Mouse (Mus musculus) embryonic facial prominence, embryonic 12.5 days (tissue): ENCODE measurements at regions not wholly inside any gene's neighbourhood (a gene's known extent, or its start where the extent isn't known, plus 50 kb on each side); places are given as distances from the start of the nearest gene placed in this dataset.
"Not testable (repeated sequence)": the region's sequence is repeated elsewhere in the genome, so short reads cannot be mapped to it uniquely, and the experiment has no call there.

Experiments
- ATAC-seq: fragments of 200-750 bp; cut with Nextera tagmentation; 2 replicates; pipeline ENCODE4 v1.8.0; 2017; ENCODE audit not compliant: insufficient number of reproducible peaks, insufficient read depth, low FRiP score, low TSS enrichment
- H3K27ac ChIP-seq: fragments of 300-500 bp; sonication (generic); 2 replicates; pipeline ENCODE4 v1.5.1; 2016; ENCODE audit warnings: mild to moderate bottlenecking
- H3K27me3 ChIP-seq: fragments of 300-500 bp; sonication (generic); 2 replicates; pipeline ENCODE4 v1.6.1; 2016; ENCODE audit warnings: mild to moderate bottlenecking, moderate library complexity
- H3K36me3 ChIP-seq: fragments of 300-500 bp; sonication (generic); 2 replicates; pipeline ENCODE4 v1.6.1; 2016; ENCODE audit warnings: mild to moderate bottlenecking
- H3K4me1 ChIP-seq: fragments of 300-500 bp; sonication (generic); 2 replicates; pipeline ENCODE4 v1.6.1; 2016
- H3K4me2 ChIP-seq: fragments of 300-500 bp; sonication (generic); replicated peaks from 2 replicates; pipeline ENCODE4 v1.6.1; 2016; ENCODE audit warnings: mild to moderate bottlenecking, moderate library complexity
- H3K4me3 ChIP-seq: fragments of 300-500 bp; sonication (generic); 2 replicates; pipeline ENCODE4 v1.5.1; 2016; ENCODE audit warnings: mild to moderate bottlenecking
- H3K9ac ChIP-seq: fragments of 300-500 bp; sonication (generic); 2 replicates; pipeline ENCODE4 v1.6.1; 2016; ENCODE audit warnings: mild to moderate bottlenecking, moderate library complexity
- H3K9me3 ChIP-seq: fragments of 300-500 bp; sonication (generic); 2 replicates; pipeline ENCODE4 v1.6.1; 2016; ENCODE audit warnings: mild to moderate bottlenecking, moderate library complexity
- WGBS: fragments of 180-500 bp; shearing (Covaris S2); methylation state at CpG from one replicate; pipeline ENCODE4 v1.1.7; 2016; 5-methylcytosine and 5-hydroxymethylcytosine counted together

GRCm38 (mm10) chr8:60728339-60728738 lies 95.7 kb downstream of the Mfap3l start:
- no peaks in the 10 kb centered on the region for H3K36me3 ChIP-seq
- H3K4me1 ChIP-seq: no peaks in the 10 kb centered on the region
- H3K27ac ChIP-seq: no peak overlapping the region
- H3K9ac ChIP-seq: no peak overlapping the region
- WGBS: 91% methylated on average over 1 of the region's 1 CpGs
- ATAC-seq: no peak
- no peaks in the 10 kb centered on the region for H3K27me3 ChIP-seq
- H3K4me3 ChIP-seq: no peak overlapping the region
- no peak overlapping the region for H3K4me2 ChIP-seq
- H3K9me3 ChIP-seq: no peaks in the 10 kb centered on the region

- Histone ChIP-seq H3K4me2 (no peak overlapping the region), H3K9ac (no peak overlapping the region), H3K27ac (no peak overlapping the region), H3K27me3 (no peaks in the 10 kb centered on the region), H3K36me3 (no peaks in the 10 kb centered on the region), H3K9me3 (no peaks in the 10 kb centered on the region), H3K4me3 (no peak overlapping the region), H3K4me1 (no peaks in the 10 kb centered on the region)
- ATAC-seq: no peak
- WGBS: 74% methylated on average over 2 of the region's 2 CpGs
Observed at GRCm38 (mm10) chr8:60732545-60732944, 99.9 kb downstream of the Mfap3l start.

- H3K27me3 ChIP-seq: no peaks in the 10 kb centered on the region
- no peak overlapping the region for H3K4me3 ChIP-seq
- H3K4me1 ChIP-seq: no peaks in the 10 kb centered on the region
- no peaks in the 10 kb centered on the region for H3K9me3 ChIP-seq
- H3K27ac ChIP-seq: no peak overlapping the region
- no peak for ATAC-seq
- no peak overlapping the region for H3K4me2 ChIP-seq
- H3K9ac ChIP-seq: no peak overlapping the region
- H3K36me3 ChIP-seq: no peaks in the 10 kb centered on the region
- 68% methylated on average over 3 of the region's 3 CpGs for WGBS
Observed at GRCm38 (mm10) chr8:60735961-60736360, 103.3 kb downstream of the Mfap3l start.

GRCm38 (mm10) chr8:60736401-60736800 lies 103.8 kb downstream of the Mfap3l start:
- H3K4me3 ChIP-seq: no peak overlapping the region
- H3K27ac ChIP-seq: no peak overlapping the region
- H3K9me3 ChIP-seq: no peaks in the 10 kb centered on the region
- H3K27me3 ChIP-seq: no peaks in the 10 kb centered on the region
- no peak for ATAC-seq
- WGBS: 83% methylated on average over 9 of the region's 9 CpGs
- no peak overlapping the region for H3K9ac ChIP-seq
- no peak overlapping the region for H3K4me2 ChIP-seq
- no peaks in the 10 kb centered on the region for H3K36me3 ChIP-seq
- no peaks in the 10 kb centered on the region for H3K4me1 ChIP-seq

GRCm38 (mm10) chr8:60736913-60737312 lies 104.3 kb downstream of the Mfap3l start:
- ATAC-seq: no peak
- no peak overlapping the region for H3K27ac ChIP-seq
- H3K4me3 ChIP-seq: no peak overlapping the region
- no peak overlapping the region for H3K4me2 ChIP-seq
- no peaks in the 10 kb centered on the region for H3K9me3 ChIP-seq
- H3K4me1 ChIP-seq: no peaks in the 10 kb centered on the region
- no peaks in the 10 kb centered on the region for H3K27me3 ChIP-seq
- 65% methylated on average over 2 of the region's 2 CpGs for WGBS
- H3K36me3 ChIP-seq: no peaks in the 10 kb centered on the region
- no peak overlapping the region for H3K9ac ChIP-seq

GRCm38 (mm10) chr8:60737616-60738015 lies 105.0 kb downstream of the Mfap3l start:
- Histone ChIP-seq H3K9me3 (no peaks in the 10 kb centered on the region), H3K4me2 (no peak overlapping the region), H3K36me3 (no peaks in the 10 kb centered on the region), H3K4me3 (no peak overlapping the region), H3K27me3 (no peaks in the 10 kb centered on the region), H3K27ac (no peak overlapping the region), H3K4me1 (no peaks in the 10 kb centered on the region), H3K9ac (no peak overlapping the region)
- WGBS: 86% methylated on average over 1 of the region's 1 CpGs
- no peak for ATAC-seq

- H3K4me1 ChIP-seq: no peaks in the 10 kb centered on the region
- H3K4me3 ChIP-seq: no peak overlapping the region
- H3K27ac ChIP-seq: no peak overlapping the region
- no peaks in the 10 kb centered on the region for H3K27me3 ChIP-seq
- WGBS: 86% methylated on average over 2 of the region's 2 CpGs
- H3K9ac ChIP-seq: no peak overlapping the region
- no peaks in the 10 kb centered on the region for H3K36me3 ChIP-seq
- no peak for ATAC-seq
- H3K4me2 ChIP-seq: no peak overlapping the region
- no peaks in the 10 kb centered on the region for H3K9me3 ChIP-seq
Observed at GRCm38 (mm10) chr8:60745877-60746276, 113.2 kb downstream of the Mfap3l start.

GRCm38 (mm10) chr8:60746486-60746885 lies 113.9 kb downstream of the Mfap3l start:
- no peaks in the 10 kb centered on the region for H3K27me3 ChIP-seq
- no peaks in the 10 kb centered on the region for H3K4me1 ChIP-seq
- no peaks in the 10 kb centered on the region for H3K9me3 ChIP-seq
- H3K4me2 ChIP-seq: no peak overlapping the region
- 79% methylated on average over 3 of the region's 3 CpGs for WGBS
- no peak overlapping the region for H3K4me3 ChIP-seq
- no peak overlapping the region for H3K27ac ChIP-seq
- no peaks in the 10 kb centered on the region for H3K36me3 ChIP-seq
- H3K9ac ChIP-seq: no peak overlapping the region
- ATAC-seq: no peak

GRCm38 (mm10) chr8:60755704-60756415 lies 123.2 kb downstream of the Mfap3l start:
- Histone ChIP-seq H3K27ac (no peak overlapping the region), H3K4me1 (no peaks in the 10 kb centered on the region), H3K4me3 (no peak overlapping the region), H3K4me2 (no peak overlapping the region), H3K27me3 (no peaks in the 10 kb centered on the region), H3K36me3 (no peaks in the 10 kb centered on the region), H3K9ac (no peak overlapping the region), H3K9me3 (no peaks in the 10 kb centered on the region)
- 84% methylated on average over 18 of the region's 18 CpGs for WGBS
- no peak for ATAC-seq

- Histone ChIP-seq H3K9me3 (no peaks in the 10 kb centered on the region), H3K27me3 (no peaks in the 10 kb centered on the region), H3K9ac (no peak overlapping the region), H3K4me2 (no peak overlapping the region), H3K4me1 (no peaks in the 10 kb centered on the region), H3K27ac (no peak overlapping the region), H3K4me3 (no peak overlapping the region), H3K36me3 (no peaks in the 10 kb centered on the region)
- 93% methylated on average over 7 of the region's 7 CpGs for WGBS
- no peak for ATAC-seq
Observed at GRCm38 (mm10) chr8:60763959-60764358, 126.3 kb upstream of the Hpf1 start.

GRCm38 (mm10) chr8:60773350-60773749 lies 116.9 kb upstream of the Hpf1 start:
- no peak overlapping the region for H3K9ac ChIP-seq
- ATAC-seq: no peak
- H3K4me1 ChIP-seq: no peaks in the 10 kb centered on the region; the same call in 1 of the 2 replicates
- no peak overlapping the region for H3K4me2 ChIP-seq
- no peaks in the 10 kb centered on the region for H3K9me3 ChIP-seq
- H3K4me3 ChIP-seq: no peak overlapping the region
- no peaks in the 10 kb centered on the region for H3K36me3 ChIP-seq
- no peaks in the 10 kb centered on the region for H3K27me3 ChIP-seq
- 66% methylated on average over 4 of the region's 4 CpGs for WGBS
- H3K27ac ChIP-seq: no peak overlapping the region

GRCm38 (mm10) chr8:60776251-60776650 lies 114.0 kb upstream of the Hpf1 start:
- H3K27me3 ChIP-seq, H3K36me3 ChIP-seq, H3K9ac ChIP-seq, H3K9me3 ChIP-seq, H3K4me2 ChIP-seq, H3K27ac ChIP-seq, H3K4me3 ChIP-seq, H3K4me1 ChIP-seq: not testable (repeated sequence)
- peak; percentile 28; the same call in 1 of the 2 replicates for ATAC-seq
- 32% methylated on average over 2 of the region's 2 CpGs for WGBS
